Comparison of ENCODE assay signal across 7 mouse cellular contexts in the genomic region with DNA sequence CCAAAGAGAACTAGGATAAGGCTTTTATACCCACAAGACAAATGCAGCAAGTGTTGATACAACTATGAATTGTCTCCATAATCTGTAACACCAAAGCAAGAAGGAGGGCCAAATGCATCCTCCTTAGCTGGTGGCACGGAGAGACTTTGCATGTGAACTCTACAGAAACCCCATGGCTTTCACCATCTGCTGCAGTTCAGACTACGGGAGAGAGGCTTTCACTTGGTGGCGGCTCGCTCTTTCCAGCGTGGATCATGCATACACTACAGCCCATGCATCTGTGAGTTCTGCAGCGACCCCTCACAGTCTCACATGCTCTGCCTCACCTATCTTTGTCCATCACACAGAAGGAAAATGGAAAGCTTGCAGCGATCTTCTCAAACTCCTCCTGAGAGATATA.
"Had no signal": no experiment of that assay in that cellular context is flagged by ENCODE, and none has a peak within 500 bp of the region (broad histone marks: within the 10 kb centered on the region; RNA-seq: fewer than 3 reads in every experiment).

No protein-coding gene starts in this region.

- DNase-seq: kidney, postnatal 10 days; kidney, postnatal 4 days; lung, embryonic 14.5 days; lung, postnatal 10 days; lung, postnatal 4 days; right cerebral cortex, postnatal 25 days; thymus, postnatal 36 days had no signal
